Mouse (Mus musculus) central nervous system, embryonic 11.5 days (tissue): ENCODE measurements around the gene Tnfsf11. TPM values are rescaled to one million over a fixed set of nuclear protein-coding genes. Genes with fewer than 3 reads are reported as not detected.

Source experiments
- polyA plus RNA-seq: library from polyadenylated mRNA; depleted of rRNA; stranded (reverse); fragments of >200 nt; gene quantifications from 2 replicates; pipeline ENCODE4 v1.2.3, GENCODE M21; 2012; rRNA removed

The Tnfsf11 gene
- 0.10 and 0.11 TPM in 2 replicates for polyA plus RNA-seq

GRCm38 (mm10) chr14:78307286-78308237 is at the start of gene Tnfsf11:
TSS of gene Tnfsf11 (minus strand) at chr14:78308043.

Other genes with a start within 250 kb of the Tnfsf11 start
- not detected in 2 replicates for gene Fam216b, start 219.0 kb downstream of the Tnfsf11 start, polyA plus RNA-seq
- gene Akap11, start 228.8 kb upstream of the Tnfsf11 start, polyA plus RNA-seq, result 35.6 and 37.6 TPM in 2 replicates